Mouse (Mus musculus) brain, embryonic 14.5 days (tissue): ENCODE data around the gene Sys1. TPM values are rescaled to one million over a fixed set of nuclear protein-coding genes. Genes with fewer than 3 reads are reported as not detected.

Source experiments
- DNase-seq: peaks from one replicate; pipeline ENCODE4 v3.0.0-alpha.2; 2011; ENCODE audit warnings: low read depth
- CTCF ChIP-seq: fragments of 200-500 bp; IDR thresholded peaks from 2 replicates; pipeline ENCODE4 v1.5.1; 2012; ENCODE audit warnings: inconsistent platforms, mild to moderate bottlenecking, moderate library complexity, borderline replicate concordance; ENCODE audit not compliant: insufficient read depth, insufficient read length; ENCODE audit errors: extremely low read depth
- POLR2A ChIP-seq: fragments of 200-500 bp; IDR thresholded peaks from 2 replicates; pipeline ENCODE4 v1.6.1; 2012; ENCODE audit warnings: mild to moderate bottlenecking, inconsistent platforms, borderline replicate concordance; ENCODE audit not compliant: poor library complexity, insufficient read depth, insufficient read length, severe bottlenecking; ENCODE audit errors: extremely low read depth
- polyA plus RNA-seq: library from polyadenylated mRNA; depleted of rRNA; stranded (reverse); fragments of >200 nt; gene quantifications from 2 replicates; pipeline ENCODE4 v1.2.3, GENCODE M21; 2012; rRNA removed

The Sys1 gene
- polyA plus RNA-seq, 1 experiment = 69.6 TPM

- DNase-seq = peak; percentile 5
- TF ChIP-seq CTCF (no peak), POLR2A (no peak)
Observed at GRCm38 (mm10) chr2:164516592-164516991, 59.8 kb downstream of the Sys1 start.

GRCm38 (mm10) chr2:164517485-164518221 lies 60.9 kb downstream of the Sys1 start:
- DNase-seq = peak; percentile 32
- peak; percentile 88 for TF ChIP-seq CTCF
- no peak for TF ChIP-seq POLR2A

GRCm38 (mm10) chr2:164518266-164519170 lies 61.8 kb downstream of the Sys1 start:
- TF ChIP-seq CTCF (no peak), POLR2A (no peak)
- DNase-seq = peak; percentile 69

DNA sequence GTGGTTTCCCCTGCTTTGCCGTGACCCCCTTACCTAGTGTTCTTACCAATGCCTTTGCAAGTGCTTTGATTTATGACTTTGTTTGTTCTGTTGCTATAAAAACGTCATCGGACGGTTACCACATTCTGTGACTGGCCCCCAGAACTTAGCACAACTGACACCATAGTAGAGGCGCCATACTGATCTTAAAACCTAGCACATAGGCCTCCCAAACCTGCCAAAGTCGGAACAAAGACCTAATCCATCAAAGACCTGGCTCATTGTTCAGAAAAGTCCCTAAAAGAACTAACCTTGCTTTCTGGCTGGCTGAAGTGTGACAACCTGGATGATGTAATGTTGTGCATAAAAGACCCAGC lies 62.4 kb downstream of the Sys1 start:
- TF ChIP-seq POLR2A (no peak), CTCF (no peak)

GRCm38 (mm10) chr2:164520782-164521181 lies 64.0 kb downstream of the Sys1 start:
- TF ChIP-seq CTCF (peak; percentile 63; the same call in 1 of the 2 replicates), POLR2A (no peak)
- peak; percentile 38 for DNase-seq

More for the DNA sequence above, 62.4 kb downstream of the Sys1 start:
- peak; percentile 59 for DNase-seq

DNA sequence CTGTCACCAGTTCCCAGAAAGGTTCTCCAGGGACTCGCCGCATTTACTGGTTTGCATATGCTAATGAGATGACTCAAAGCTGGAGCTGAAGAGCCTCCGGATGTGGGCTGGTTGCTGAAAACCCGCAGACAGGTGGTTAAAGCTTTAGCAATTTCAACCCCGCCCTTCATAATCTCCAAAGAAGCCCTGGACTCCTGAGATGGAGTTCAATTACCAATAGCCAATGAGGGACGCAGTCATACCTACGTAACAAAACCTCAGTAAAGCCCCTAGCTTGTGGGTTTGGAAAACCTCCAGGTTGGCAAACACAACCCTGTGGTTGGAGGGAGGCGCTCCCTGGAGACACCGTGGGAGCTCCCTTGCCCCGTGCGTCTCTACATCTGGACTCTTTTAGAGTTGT lies 65.1 kb downstream of the Sys1 start:
- TF ChIP-seq POLR2A (no peak), CTCF (no peak)
- peak; percentile 19 for DNase-seq

GRCm38 (mm10) chr2:164522280-164522679 lies 65.5 kb downstream of the Sys1 start:
- DNase-seq = no peak
- TF ChIP-seq CTCF (no peak), POLR2A (no peak)

- peak; percentile 32 for DNase-seq
Observed at GRCm38 (mm10) chr2:164523301-164523773, 66.6 kb downstream of the Sys1 start.

GRCm38 (mm10) chr2:164528557-164528956 lies 71.8 kb downstream of the Sys1 start:
- no peak for TF ChIP-seq CTCF
- DNase-seq = no peak

More at GRCm38 (mm10) chr2:164523301-164523773, 66.6 kb downstream of the Sys1 start:
- TF ChIP-seq POLR2A = no peak
- TF ChIP-seq CTCF = no peak

Other genes with a start within 250 kb of the Sys1 start
- not detected in 2 replicates for gene Wfdc15b, start 235.3 kb upstream of the Sys1 start, polyA plus RNA-seq
- gene Svs2, start 218.5 kb upstream of the Sys1 start, polyA plus RNA-seq = not detected in 2 replicates
- gene Svs3b, start 200.3 kb upstream of the Sys1 start, polyA plus RNA-seq = not detected in 2 replicates
- gene Svs4, start 178.5 kb upstream of the Sys1 start, polyA plus RNA-seq = not detected in 2 replicates
- not detected in 2 replicates for gene Svs3a, start 167.7 kb upstream of the Sys1 start, polyA plus RNA-seq
- not detected in 2 replicates for gene Svs6, start 140.2 kb upstream of the Sys1 start, polyA plus RNA-seq
- gene Svs5, start 124.2 kb upstream of the Sys1 start, polyA plus RNA-seq = not detected in 2 replicates
- gene Slpi, start 67.9 kb upstream of the Sys1 start, polyA plus RNA-seq = 0.22 TPM in 1 of 2 replicates, not detected in the other
- 0.04 and 0.10 TPM in 2 replicates for gene Rbpjl, start 53.8 kb upstream of the Sys1 start, polyA plus RNA-seq
- 1.8 and 2.5 TPM in 2 replicates for gene Matn4, start 51.8 kb upstream of the Sys1 start, polyA plus RNA-seq
- 2.3 and 3.7 TPM in 2 replicates for gene Sdc4, start 13.1 kb upstream of the Sys1 start, polyA plus RNA-seq
- gene Gm20458, start 4.0 kb downstream of the Sys1 start, polyA plus RNA-seq = 8.0 and 10.2 TPM in 2 replicates
- gene Trp53tg5, start 16.8 kb downstream of the Sys1 start, polyA plus RNA-seq = not detected in 2 replicates
- gene Dbndd2, start 29.1 kb downstream of the Sys1 start, polyA plus RNA-seq = 11.4 and 13.1 TPM in 2 replicates
- gene Pigt, start 40.6 kb downstream of the Sys1 start, polyA plus RNA-seq = 109 and 155 TPM in 2 replicates
- 3.9 and 5.3 TPM in 2 replicates for gene Wfdc2, start 105.4 kb downstream of the Sys1 start, polyA plus RNA-seq
- gene Spint3, start 116.5 kb downstream of the Sys1 start, polyA plus RNA-seq = not detected in 2 replicates
- not detected in 2 replicates for gene Wfdc6a, start 128.5 kb downstream of the Sys1 start, polyA plus RNA-seq
- not detected in 2 replicates for gene Eppin, start 136.6 kb downstream of the Sys1 start, polyA plus RNA-seq
- not detected in 2 replicates for gene Wfdc6b, start 156.6 kb downstream of the Sys1 start, polyA plus RNA-seq
- gene Wfdc8, start 156.7 kb downstream of the Sys1 start, polyA plus RNA-seq = not detected in 2 replicates
- not detected in 2 replicates for gene Wfdc16, start 181.8 kb downstream of the Sys1 start, polyA plus RNA-seq
- gene Wfdc10, start 199.1 kb downstream of the Sys1 start, polyA plus RNA-seq = not detected in 2 replicates
- gene Wfdc9, start 199.6 kb downstream of the Sys1 start, polyA plus RNA-seq = not detected in 2 replicates
- gene Wfdc11, start 217.1 kb downstream of the Sys1 start, polyA plus RNA-seq = not detected in 2 replicates
- gene Wfdc13, start 228.1 kb downstream of the Sys1 start, polyA plus RNA-seq = not detected in 2 replicates
- gene Spint4, start 241.5 kb downstream of the Sys1 start, polyA plus RNA-seq = not detected in 2 replicates